Mouse (Mus musculus): ENCODE data around the gene Srpk3. TPM values are rescaled to one million over a fixed set of nuclear protein-coding genes. Genes with fewer than 3 reads are reported as not detected.

Srpk3 gene
- total RNA-seq, 2 experiments from 2014 or later, result 8.0 to 8.1 TPM

DNA sequence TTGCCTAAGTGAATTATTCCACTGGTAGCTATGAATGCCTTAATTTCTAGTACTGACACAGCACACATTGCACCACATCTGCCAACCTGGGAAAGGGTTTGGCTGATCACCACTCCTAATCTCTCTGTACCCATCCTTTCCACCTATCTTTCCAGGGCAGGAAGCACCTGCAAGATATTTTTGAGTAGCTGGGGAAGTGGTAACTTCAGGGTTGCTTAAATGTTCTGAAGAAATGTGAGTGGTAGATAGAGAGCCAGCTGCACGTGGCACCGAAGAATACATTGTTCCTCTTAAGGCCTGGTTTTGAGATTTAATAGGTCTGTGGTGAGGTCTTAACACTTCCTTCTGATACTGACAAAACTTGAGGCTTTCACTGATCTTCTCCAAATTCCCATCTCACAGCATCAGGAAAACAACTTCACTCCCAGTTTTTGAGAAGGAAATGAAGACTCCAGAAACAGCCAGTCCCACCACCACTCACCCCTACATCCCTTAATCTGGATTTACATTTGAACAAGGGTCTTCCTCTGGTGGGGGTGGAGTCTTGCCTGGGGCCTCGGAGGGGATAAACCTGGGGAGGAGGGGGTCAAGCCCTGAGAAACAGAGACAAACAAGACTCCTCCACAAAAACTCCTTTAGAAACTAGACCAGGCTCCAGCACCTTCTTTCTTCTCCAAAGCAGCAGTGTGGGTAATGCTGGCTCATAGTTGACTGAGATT, 42.5 kb downstream of the Srpk3 start:
- no peak for TF ChIP-seq CTCF (IDR thresholded peaks at IDR 0.05)
- DNase-seq (ENCODE audit: extremely low spot score in 1 of 2, low spot score in 2 of 2), result no peak
- intact Hi-C loops (cut with DNase I), result no loop called here
- Histone ChIP-seq H3K4me3 (no peak overlapping the region), H3K27ac (no peak overlapping the region)

DNA sequence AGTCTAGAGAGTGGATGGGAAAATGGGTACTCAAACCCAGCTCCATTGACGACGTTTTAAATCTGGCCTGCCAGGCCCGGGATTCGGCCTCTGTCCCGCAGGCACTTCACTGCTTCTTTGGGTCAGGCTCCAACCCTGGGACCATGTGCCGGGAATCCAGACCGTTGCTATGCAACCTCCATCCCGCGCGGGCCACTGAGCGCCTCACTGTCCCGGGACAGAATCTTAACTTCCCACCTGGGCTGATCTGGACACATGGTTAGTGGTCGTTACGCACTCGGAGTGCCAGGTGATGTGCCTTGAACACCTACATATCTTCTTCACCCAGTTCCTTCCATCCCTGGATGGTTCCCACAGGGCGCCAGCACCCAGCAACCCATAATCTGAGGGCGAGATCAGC, 49.5 kb downstream of the Srpk3 start:
- intact Hi-C loops (cut with DNase I), result no loop called here
- TF ChIP-seq CTCF (IDR thresholded peaks at IDR 0.05), result no peak
- Histone ChIP-seq H3K27ac (no peak overlapping the region; the same call in 1 of the 2 replicates), H3K4me3 (peak overlapping the region; percentile 54)
- DNase-seq (ENCODE audit: extremely low spot score in 1 of 2, low spot score in 2 of 2), result no peak

DNA sequence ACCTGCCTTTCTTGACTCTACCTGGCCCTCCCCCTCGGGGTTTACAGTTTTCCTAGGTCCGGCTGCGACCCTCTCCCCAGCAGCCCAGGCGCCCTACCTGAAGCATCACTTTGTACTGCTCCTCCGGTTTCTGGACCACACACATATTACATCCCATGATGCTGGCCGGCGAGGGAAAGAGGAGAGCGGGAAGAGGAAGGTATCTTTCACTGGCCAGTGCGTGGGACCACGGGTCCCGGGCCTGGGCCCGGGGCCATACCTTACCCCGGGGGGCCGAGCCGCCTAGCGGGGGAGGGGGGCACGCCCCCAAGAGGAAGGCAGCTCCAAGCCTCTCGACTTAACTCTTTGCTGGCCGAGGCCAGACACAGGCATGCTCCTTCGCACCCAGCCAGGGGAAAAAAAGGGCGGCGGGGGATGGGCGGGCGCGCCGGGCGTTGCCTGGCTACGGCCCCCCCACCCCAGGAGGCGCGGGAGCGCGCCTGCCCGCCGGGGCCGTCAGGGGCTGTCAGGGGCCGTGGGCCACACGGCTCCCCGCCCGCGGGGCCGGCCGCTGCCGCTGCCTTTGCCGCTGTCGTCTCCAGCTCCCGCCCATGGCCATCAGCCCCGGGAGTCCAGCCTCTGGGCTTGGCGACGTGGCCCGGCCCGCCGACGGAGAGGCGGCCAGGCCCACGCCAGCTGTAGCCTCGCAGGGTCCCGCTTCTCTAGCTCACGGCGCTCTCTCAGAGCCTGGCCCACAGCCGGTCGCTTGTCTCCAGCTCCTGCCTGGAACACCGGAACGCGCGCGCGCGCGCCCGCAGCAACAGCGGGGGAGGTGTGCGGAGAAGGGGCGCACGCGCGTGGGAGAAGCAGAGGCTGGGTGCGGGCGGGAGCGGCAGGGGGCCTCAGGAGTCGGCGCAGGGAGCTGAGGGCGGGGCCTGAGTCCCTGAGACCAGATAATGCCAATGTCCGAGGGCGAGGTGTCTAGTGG, 50.3 kb downstream of the Srpk3 start, which contains the start of gene Pdzd4:
TSS of gene Pdzd4 (minus strand) at position 785 of the 967 bp plus-strand sequence.
- peak; percentile 48 to 68 for DNase-seq (ENCODE audit: extremely low spot score in 1 of 2, low spot score in 2 of 2)
- intact Hi-C loops (cut with DNase I), result no loop called here
- Histone ChIP-seq H3K27ac (peak within 1 kb of the TSS; percentile 89), H3K4me3 (peak within 1 kb of the TSS; percentile 54)
- no peak for TF ChIP-seq CTCF (IDR thresholded peaks at IDR 0.05)

Other genes starting within 250 kb of the Srpk3 start
- gene Dusp9, start 135.0 kb upstream of the Srpk3 start, total RNA-seq (2021), result under 1 TPM; 0.68 to 0.70 TPM
- gene Pnck, start 114.3 kb upstream of the Srpk3 start, total RNA-seq (2021), result 10 to 100 TPM; 93.4 to 98.8 TPM
- gene Slc6a8, start 101.3 kb upstream of the Srpk3 start, total RNA-seq (2021), result 100 to 1,000 TPM in 1 of 2 experiments, 10 to 100 TPM in 1; 98.4 to 119 TPM
- gene Bcap31, start 58.2 kb upstream of the Srpk3 start, total RNA-seq (2021), result 10 to 100 TPM; 74.8 to 90.1 TPM
- 10 to 100 TPM; 11.3 to 12.3 TPM for gene Abcd1, start 57.8 kb upstream of the Srpk3 start, total RNA-seq (2021)
- 1 to 10 TPM; 7.2 to 8.5 TPM for gene Plxnb3, start 17.3 kb upstream of the Srpk3 start, total RNA-seq (2021)
- 100 to 1,000 TPM; 194 to 201 TPM for gene Idh3g, start 12.5 kb downstream of the Srpk3 start, total RNA-seq (2021)
- 10 to 100 TPM; 91.1 to 91.2 TPM for gene Ssr4, start 12.6 kb downstream of the Srpk3 start, total RNA-seq (2021)
- 100 to 1,000 TPM; 110 to 119 TPM for gene Pdzd4, start 50.6 kb downstream of the Srpk3 start, total RNA-seq (2021)
- not detected for gene Avpr2, start 117.7 kb downstream of the Srpk3 start, total RNA-seq (2021)
- gene L1cam, start 121.7 kb downstream of the Srpk3 start, total RNA-seq (2021), result 100 to 1,000 TPM; 150 to 161 TPM
- gene Arhgap4, start 147.5 kb downstream of the Srpk3 start, total RNA-seq (2021), result 1 to 10 TPM; 4.1 to 6.1 TPM
- gene Naa10, start 147.5 kb downstream of the Srpk3 start, total RNA-seq (2021), result 10 to 100 TPM; 56.8 to 61.2 TPM
- 1 to 10 TPM; 5.2 to 6.0 TPM for gene Renbp, start 156.4 kb downstream of the Srpk3 start, total RNA-seq (2021)
- 10 to 100 TPM; 74.7 to 75.1 TPM for gene Hcfc1, start 192.0 kb downstream of the Srpk3 start, total RNA-seq (2021)
- 10 to 100 TPM; 47.9 to 54.2 TPM for gene Irak1, start 249.5 kb downstream of the Srpk3 start, total RNA-seq (2021)